Mouse (Mus musculus) kidney, postnatal 0 days (tissue): ENCODE measurements at regions not wholly inside any gene's neighbourhood (a gene's known extent, or its start where the extent isn't known, plus 50 kb on each side); places are given as distances from the start of the nearest gene placed in this dataset.

ENCODE experiments used
- ATAC-seq: fragments of 200-750 bp; cut with Nextera tagmentation; replicated peaks from 2 replicates; pipeline ENCODE4 v1.8.0; 2017; ENCODE audit warnings: low read depth, moderate number of reproducible peaks, moderate TSS enrichment, moderate library complexity; ENCODE audit not compliant: low FRiP score
- DNase-seq: peaks from one replicate; pipeline ENCODE4 v3.0.0-alpha.2; 2016; ENCODE audit warnings: low spot score
- H3K27ac ChIP-seq: fragments of 300-500 bp; sonication (generic); 2 replicates; pipeline ENCODE4 v1.5.1; 2014; ENCODE audit warnings: mild to moderate bottlenecking
- H3K27me3 ChIP-seq: fragments of 300-500 bp; sonication (generic); 2 replicates; pipeline ENCODE4 v1.6.1; 2014; ENCODE audit warnings: low read length, mixed read lengths; ENCODE audit not compliant: insufficient read depth
- H3K36me3 ChIP-seq: fragments of 300-500 bp; sonication (generic); 2 replicates; pipeline ENCODE4 v1.6.1; 2014; ENCODE audit warnings: low read length, mixed read lengths; ENCODE audit not compliant: insufficient read depth
- H3K4me1 ChIP-seq: fragments of 300-500 bp; sonication (generic); replicated peaks from 2 replicates; pipeline ENCODE4 v1.6.1; 2014; ENCODE audit warnings: antibody characterized with exemption, low read length, mixed read lengths; ENCODE audit not compliant: insufficient read depth
- H3K4me2 ChIP-seq: fragments of 300-500 bp; sonication (generic); 2 replicates; pipeline ENCODE4 v1.6.1; 2014; ENCODE audit warnings: mild to moderate bottlenecking, low read length, moderate library complexity, mixed read lengths
- H3K4me3 ChIP-seq: fragments of 300-500 bp; sonication (generic); replicated peaks from 2 replicates; pipeline ENCODE4 v1.5.1; 2014; ENCODE audit warnings: low read depth, low read length
- H3K9ac ChIP-seq: fragments of 300-500 bp; sonication (generic); 2 replicates; pipeline ENCODE4 v1.6.1; 2014; ENCODE audit warnings: low read depth, low read length
- H3K9me3 ChIP-seq: fragments of 300-500 bp; sonication (generic); replicated peaks from 2 replicates; pipeline ENCODE4 v1.6.1; 2016; ENCODE audit warnings: low read length, inconsistent platforms, mixed read lengths
- CTCF ChIP-seq: IDR thresholded peaks from 2 replicates; pipeline ENCODE4 v1.5.1; 2016; ENCODE audit warnings: antibody characterized with exemption, low read depth, mild to moderate bottlenecking, moderate library complexity
- WGBS: fragments of 180-500 bp; shearing (Covaris S2); extraction: QIAGEN DNeasy Blood & Tissue Kit; methylation state at CpG from one replicate; pipeline ENCODE4 v1.1.7; 2014; 5-methylcytosine and 5-hydroxymethylcytosine counted together

DNA sequence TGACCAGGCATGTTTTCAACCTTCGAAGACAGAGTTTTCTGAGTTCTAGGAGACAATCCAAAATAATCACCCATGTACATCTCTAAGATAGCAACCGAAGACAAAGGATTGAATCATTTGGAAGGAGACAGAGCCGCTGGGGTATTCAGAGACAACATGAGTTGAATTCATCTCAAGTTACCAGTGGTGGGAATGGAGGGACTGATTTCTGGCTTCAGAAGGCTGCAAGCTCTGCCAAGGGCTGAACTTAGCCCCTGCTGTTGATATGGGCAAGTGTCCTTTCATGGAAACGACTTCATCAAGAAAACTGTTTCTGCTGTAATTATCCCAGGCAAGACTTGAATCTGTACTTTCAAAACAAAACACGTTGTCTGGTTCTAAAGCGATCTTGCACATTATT, 82.7 kb upstream of the Tyw5 start:
- H3K4me3 ChIP-seq: no peak overlapping the region
- WGBS: 68% methylated on average over 6 of the region's 6 CpGs

DNA sequence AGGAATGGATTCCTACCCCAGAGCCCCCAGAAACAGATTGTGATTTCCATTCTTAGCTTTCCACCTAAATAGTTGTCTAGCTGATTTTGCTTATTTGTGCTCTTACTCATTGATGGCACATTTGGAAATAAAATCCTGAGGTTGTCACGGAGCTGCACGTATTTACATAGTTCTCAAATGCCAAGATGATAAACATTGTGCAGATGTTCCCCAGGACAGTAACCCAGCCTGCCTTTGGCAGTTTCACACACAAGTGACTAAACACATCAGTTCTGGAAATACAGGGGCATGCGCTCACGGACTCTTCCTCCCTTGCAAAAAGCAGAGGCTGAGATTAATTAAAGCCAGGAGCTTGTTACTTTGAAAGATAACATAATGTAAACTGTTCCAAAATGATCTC, 83.1 kb upstream of the Tyw5 start:
- DNase-seq (no peak), ATAC-seq (no peak)
- no peak overlapping the region for H3K4me2 ChIP-seq
- no peak overlapping the region for H3K27ac ChIP-seq
- H3K4me1 ChIP-seq: no peaks in the 10 kb centered on the region
- no peaks in the 10 kb centered on the region for H3K9me3 ChIP-seq
- no peaks in the 10 kb centered on the region for H3K36me3 ChIP-seq
- WGBS: 51% methylated on average over 4 of the region's 4 CpGs
- no peaks in the 10 kb centered on the region for H3K27me3 ChIP-seq
- H3K4me3 ChIP-seq: no peak overlapping the region
- no peak for TF ChIP-seq CTCF
- no peak overlapping the region for H3K9ac ChIP-seq

More for the DNA sequence above, 82.7 kb upstream of the Tyw5 start:
- Histone ChIP-seq H3K27ac (no peak overlapping the region), H3K27me3 (no peaks in the 10 kb centered on the region), H3K9me3 (no peaks in the 10 kb centered on the region), H3K4me1 (no peaks in the 10 kb centered on the region), H3K4me2 (no peak overlapping the region), H3K9ac (no peak overlapping the region), H3K36me3 (no peaks in the 10 kb centered on the region)
- no peak for DNase-seq
- no peak for ATAC-seq
- no peak for TF ChIP-seq CTCF

DNA sequence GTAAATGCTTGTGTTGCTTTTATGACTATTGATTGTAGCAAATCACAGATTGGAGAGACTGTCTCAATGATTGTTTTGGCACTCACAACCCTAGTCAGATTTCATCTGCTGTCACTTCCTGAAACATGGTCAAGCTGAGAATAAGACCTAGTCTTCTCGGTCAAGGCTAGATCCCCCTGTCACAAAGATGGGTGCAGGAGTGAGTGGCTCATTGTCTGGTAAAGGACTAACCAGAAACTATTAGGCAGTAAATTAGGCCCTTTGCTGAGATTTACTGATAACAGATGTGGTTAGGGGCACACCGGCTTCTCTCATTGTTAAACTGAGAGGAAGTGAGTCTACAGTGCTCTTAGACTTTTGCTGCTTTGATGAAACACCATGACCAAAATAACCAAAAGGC, 85.8 kb upstream of the Tyw5 start:
- Histone ChIP-seq H3K9me3 (no peaks in the 10 kb centered on the region), H3K4me2 (no peak overlapping the region), H3K9ac (no peak overlapping the region), H3K27me3 (no peaks in the 10 kb centered on the region), H3K27ac (no peak overlapping the region), H3K4me3 (no peak overlapping the region), H3K4me1 (no peaks in the 10 kb centered on the region), H3K36me3 (no peaks in the 10 kb centered on the region)
- TF ChIP-seq CTCF: no peak
- 43% methylated on average over 2 of the region's 2 CpGs for WGBS
- DNase-seq (no peak), ATAC-seq (no peak)

DNA sequence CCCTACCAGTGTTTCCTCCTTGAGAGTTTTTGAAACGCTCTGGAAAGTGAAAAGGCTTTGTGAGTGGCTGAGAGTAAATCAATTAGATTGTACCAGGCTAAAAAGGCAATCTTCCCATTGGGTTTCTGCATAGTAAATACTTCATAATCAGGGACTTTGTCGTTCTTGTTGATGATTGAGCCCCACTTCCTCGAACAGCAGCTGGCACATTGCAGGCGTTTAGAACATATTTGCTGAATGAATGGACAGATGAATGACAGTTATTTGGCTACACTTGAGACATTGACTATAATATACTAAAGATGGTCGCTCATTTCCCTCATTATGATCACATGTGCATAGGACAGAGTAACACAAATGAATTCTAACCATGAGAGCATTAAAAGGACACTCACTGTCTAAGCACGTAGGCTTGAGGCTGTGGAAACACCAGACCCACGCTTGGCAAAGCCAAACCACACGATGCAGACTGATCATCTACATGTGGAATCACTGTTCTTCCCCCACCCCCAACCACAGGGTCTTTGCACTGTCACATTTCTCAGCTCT, 90.7 kb upstream of the Tyw5 start:
- no peak for ATAC-seq
- TF ChIP-seq CTCF: no peak
- H3K9ac ChIP-seq: no peak overlapping the region
- WGBS: 74% methylated on average over 8 of the region's 8 CpGs
- no peaks in the 10 kb centered on the region for H3K9me3 ChIP-seq
- H3K4me1 ChIP-seq: no peaks in the 10 kb centered on the region
- DNase-seq: no peak
- H3K27ac ChIP-seq: no peak overlapping the region
- no peak overlapping the region for H3K4me2 ChIP-seq
- no peaks in the 10 kb centered on the region for H3K27me3 ChIP-seq
- H3K4me3 ChIP-seq: no peak overlapping the region
- H3K36me3 ChIP-seq: no peaks in the 10 kb centered on the region

DNA sequence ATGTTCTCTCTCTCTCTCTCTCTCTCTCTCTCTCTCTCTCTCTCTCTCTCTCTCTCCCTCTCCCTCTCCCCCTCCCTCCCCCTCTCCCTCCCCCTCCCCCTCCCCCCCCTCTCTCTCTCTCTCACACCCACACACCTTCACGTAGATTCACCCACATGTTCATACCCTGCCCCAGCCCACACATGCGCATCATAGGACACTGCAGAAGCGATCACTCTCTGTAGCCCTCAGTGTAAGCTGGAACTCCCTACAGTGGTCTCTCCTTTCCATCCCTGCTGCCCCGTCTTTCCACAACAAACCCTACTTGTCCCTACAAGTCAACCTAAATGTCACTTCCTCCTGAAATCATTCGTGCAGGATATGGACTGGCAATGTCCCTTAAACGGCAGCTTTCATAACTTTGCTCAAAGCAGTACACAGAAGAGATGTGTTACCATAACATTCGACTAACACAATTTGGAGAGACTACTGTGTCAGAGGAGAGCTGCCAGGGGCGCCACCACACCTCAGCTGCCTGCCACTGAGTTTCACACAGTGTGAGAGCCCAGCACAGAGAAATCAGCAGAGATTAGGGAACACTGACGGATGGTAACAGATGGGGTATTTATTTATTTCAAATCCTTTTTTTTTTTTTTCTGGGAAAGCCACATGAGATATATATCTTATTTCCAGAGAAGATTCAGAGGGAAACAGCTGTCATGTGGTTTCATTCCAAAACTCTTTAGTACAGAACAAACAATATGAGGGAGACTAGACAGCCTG, 103.6 kb upstream of the Tyw5 start:
- no peak overlapping the region for H3K4me2 ChIP-seq
- ATAC-seq (no peak), DNase-seq (no peak)
- H3K9ac ChIP-seq: no peak overlapping the region
- no peak for TF ChIP-seq CTCF
- H3K36me3 ChIP-seq: no peaks in the 10 kb centered on the region
- H3K9me3 ChIP-seq: no peaks in the 10 kb centered on the region
- H3K27ac ChIP-seq: no peak overlapping the region
- no peaks in the 10 kb centered on the region for H3K27me3 ChIP-seq
- H3K4me1 ChIP-seq: no peaks in the 10 kb centered on the region
- 67% methylated on average over 8 of the region's 9 CpGs for WGBS
- no peak overlapping the region for H3K4me3 ChIP-seq

DNA sequence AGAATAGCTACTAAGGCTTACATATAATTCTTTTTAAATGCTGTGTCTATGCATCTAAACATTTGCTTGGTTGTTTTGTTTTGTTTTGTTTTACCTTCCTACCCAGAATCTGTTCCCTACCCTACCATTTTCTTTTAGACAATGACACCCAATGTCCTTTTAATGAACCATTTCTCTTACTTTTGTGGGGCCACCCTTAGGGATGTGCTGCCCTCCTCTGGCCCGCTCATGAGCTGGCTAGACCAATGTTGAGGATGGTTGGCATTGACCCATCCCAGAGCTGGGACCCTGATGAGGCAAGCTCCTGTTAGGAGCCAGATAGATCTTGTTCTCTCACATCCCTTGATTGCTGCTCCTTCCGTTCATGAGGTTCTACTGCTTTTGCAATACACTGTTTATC, 105.0 kb upstream of the Tyw5 start:
- H3K36me3 ChIP-seq: no peaks in the 10 kb centered on the region
- no peak for ATAC-seq
- TF ChIP-seq CTCF: no peak

More for the DNA sequence above, 105.0 kb upstream of the Tyw5 start:
- Histone ChIP-seq H3K27ac (no peak overlapping the region), H3K4me3 (no peak overlapping the region), H3K27me3 (no peaks in the 10 kb centered on the region), H3K4me1 (no peaks in the 10 kb centered on the region), H3K9ac (no peak overlapping the region), H3K9me3 (no peaks in the 10 kb centered on the region), H3K4me2 (no peak overlapping the region)
- DNase-seq: no peak
- WGBS: 96% methylated on average over 2 of the region's 2 CpGs
